Comparison of ENCODE assay signal across 20 mouse cellular contexts in genomic region chr6:47284794-47285193, GRCm38 (mm10).
A peak's percentile ranks its signal among the peaks of the same experiment; 100 is the strongest.
DNase-seq lines count a peak whose midpoint lies in the region; ATAC-seq and TF ChIP-seq lines count a peak whose summit lies in the region.
"Had no signal": no experiment of that assay in that cellular context is flagged by ENCODE, and none has a peak within 500 bp of the region (broad histone marks: within the 10 kb centered on the region; RNA-seq: fewer than 3 reads in every experiment).

No protein-coding gene starts in this region.

- no peaks in the 10 kb centered on the region for H3K36me3 ChIP-seq in intestine, postnatal 0 days (ENCODE audit: control insufficient read depth, insufficient read depth)
- no peaks in the 10 kb centered on the region for H3K36me3 ChIP-seq in intestine, embryonic 15.5 days
- no peaks in the 10 kb centered on the region for H3K36me3 ChIP-seq in midbrain, postnatal 0 days (ENCODE audit: insufficient read depth, low read length)
- H3K36me3 ChIP-seq in midbrain, embryonic 16.5 days (ENCODE audit: control insufficient read depth, insufficient read depth, low read length): no peaks in the 10 kb centered on the region
- H3K36me3 ChIP-seq: embryonic facial prominence, embryonic 15.5 days; limb, embryonic 12.5 days; neural tube, embryonic 15.5 days had no signal

- H3K4me1 ChIP-seq in intestine, postnatal 0 days (replicated peaks; ENCODE audit: control insufficient read depth, insufficient read depth, low read length): no peaks in the 10 kb centered on the region
- no peaks in the 10 kb centered on the region for H3K4me1 ChIP-seq in intestine, embryonic 15.5 days (replicated peaks)
- no peaks in the 10 kb centered on the region for H3K4me1 ChIP-seq in midbrain, postnatal 0 days (ENCODE audit: insufficient read depth, low read length)
- H3K4me1 ChIP-seq in midbrain, embryonic 16.5 days (ENCODE audit: control insufficient read depth, insufficient read depth, low read length): peaks cover 22% of the 10 kb centered on the region
- H3K4me1 ChIP-seq: embryonic facial prominence, embryonic 15.5 days had no signal

- no peaks in the 10 kb centered on the region for H3K9me3 ChIP-seq in intestine, postnatal 0 days (ENCODE audit: control insufficient read depth)
- H3K9me3 ChIP-seq in intestine, embryonic 15.5 days: no peaks in the 10 kb centered on the region
- H3K9me3 ChIP-seq in midbrain, postnatal 0 days (ENCODE audit: low read length): no peaks in the 10 kb centered on the region
- no peaks in the 10 kb centered on the region for H3K9me3 ChIP-seq in midbrain, embryonic 16.5 days (replicated peaks; ENCODE audit: control insufficient read depth, low read length, poor library complexity, severe bottlenecking)
- H3K9me3 ChIP-seq: embryonic facial prominence, embryonic 15.5 days; limb, embryonic 12.5 days; neural tube, embryonic 15.5 days had no signal

- CTCF ChIA-PET in Patski (lab: Charles Lee): no interaction called here

- 77% methylated on average over 2 of the region's 2 CpGs for WGBS in intestine, postnatal 0 days
- WGBS in intestine, embryonic 15.5 days: 76% methylated on average over 2 of the region's 2 CpGs
- WGBS in midbrain, postnatal 0 days: 49% methylated on average over 2 of the region's 2 CpGs
- 55% methylated on average over 2 of the region's 2 CpGs for WGBS in midbrain, embryonic 16.5 days

- peak; percentile 61 for TF ChIP-seq CTCF in intestine, postnatal 0 days (IDR thresholded peaks at IDR 0.05; ENCODE audit: low read depth)
- peak; percentile 62 for TF ChIP-seq CTCF in midbrain, postnatal 0 days (IDR thresholded peaks at IDR 0.05)
- peak; percentile 31 for TF ChIP-seq CTCF in Patski (IDR thresholded peaks at IDR 0.05)

- no peaks in the 10 kb centered on the region for H3K27me3 ChIP-seq in intestine, postnatal 0 days (replicated peaks; ENCODE audit: control insufficient read depth, insufficient read depth, low read length)
- H3K27me3 ChIP-seq in intestine, embryonic 15.5 days (replicated peaks): no peaks in the 10 kb centered on the region
- H3K27me3 ChIP-seq in midbrain, postnatal 0 days (ENCODE audit: insufficient read depth, low read length): no peaks in the 10 kb centered on the region
- no peaks in the 10 kb centered on the region for H3K27me3 ChIP-seq in midbrain, embryonic 16.5 days (ENCODE audit: control insufficient read depth, insufficient read depth, low read depth, low read length)
- peaks cover 19% of the 10 kb centered on the region for H3K27me3 ChIP-seq in Patski
- H3K27me3 ChIP-seq: embryonic facial prominence, embryonic 15.5 days; limb, embryonic 12.5 days; neural tube, embryonic 15.5 days had no signal

- H3K4me2 ChIP-seq in intestine, postnatal 0 days (replicated peaks; ENCODE audit: low read depth): no peak overlapping the region
- H3K4me2 ChIP-seq in intestine, embryonic 15.5 days (replicated peaks): no peak overlapping the region
- H3K4me2 ChIP-seq in midbrain, postnatal 0 days (ENCODE audit: low read depth, low read length, poor library complexity, severe bottlenecking): no peak overlapping the region
- H3K4me2 ChIP-seq in midbrain, embryonic 16.5 days (ENCODE audit: low read length): no peak overlapping the region
- H3K4me2 ChIP-seq: embryonic facial prominence, embryonic 15.5 days; hindbrain, embryonic 14.5 days; limb, embryonic 12.5 days; neural tube, embryonic 15.5 days had no signal

- H3K4me3 ChIP-seq in intestine, postnatal 0 days (ENCODE audit: low read depth, low read length): no peak overlapping the region
- H3K4me3 ChIP-seq in intestine, embryonic 15.5 days (replicated peaks): no peak overlapping the region
- H3K4me3 ChIP-seq in midbrain, postnatal 0 days (ENCODE audit: low read depth, low read length): no peak overlapping the region
- no peak overlapping the region for H3K4me3 ChIP-seq in midbrain, embryonic 16.5 days (ENCODE audit: low read depth, low read length)
- H3K4me3 ChIP-seq: embryonic facial prominence, embryonic 15.5 days; heart, adult 2 months; limb, embryonic 12.5 days; neural tube, embryonic 15.5 days had no signal

- ATAC-seq in intestine, postnatal 0 days: no peak
- no peak for ATAC-seq in intestine, embryonic 15.5 days
- ATAC-seq in midbrain, postnatal 0 days (ENCODE audit: low FRiP score): no peak
- ATAC-seq in midbrain, embryonic 16.5 days: no peak
- no peak for ATAC-seq in Patski
- no peak for ATAC-seq in erythroblast, adult 5-6 weeks (replicated peaks; ENCODE audit: low FRiP score, poor library complexity, severe bottlenecking)
- ATAC-seq: forebrain, embryonic 14.5 days had no signal

- no peak for DNase-seq in midbrain, postnatal 0 days (ENCODE audit: low spot score)
- no peak for DNase-seq in Patski (ENCODE audit: low read depth, low spot score)
- no peak for DNase-seq in right cerebral cortex, postnatal 25 days
- DNase-seq: adrenal gland, postnatal 10 days; cerebellum, adult 8-10 months; gastrocnemius, postnatal 10 days; heart, adult 2 months; heart, postnatal 10 days; kidney, adult 8-10 months; lung, adult 18-20 months; spleen, adult 18-20 months had no signal

- POLR2A ChIA-PET in Patski (lab: Charles Lee): interaction anchor here (0.5 kb wide), 1 partner anchor 10 kb away, joined by 4 read pairs; no protein-coding TSS in a partner anchor

- no peak overlapping the region for H3K9ac ChIP-seq in intestine, postnatal 0 days (ENCODE audit: low read depth, low read length)
- H3K9ac ChIP-seq in intestine, embryonic 15.5 days: no peak overlapping the region
- H3K9ac ChIP-seq in midbrain, postnatal 0 days (replicated peaks; ENCODE audit: low read length, poor library complexity, severe bottlenecking): no peak overlapping the region
- no peak overlapping the region for H3K9ac ChIP-seq in midbrain, embryonic 16.5 days (ENCODE audit: low read depth, low read length)
- H3K9ac ChIP-seq: embryonic facial prominence, embryonic 15.5 days; hindbrain, embryonic 14.5 days; limb, embryonic 12.5 days; neural tube, embryonic 15.5 days had no signal

- no peak overlapping the region for H3K27ac ChIP-seq in intestine, postnatal 0 days (ENCODE audit: low read depth, low read length)
- no peak overlapping the region for H3K27ac ChIP-seq in intestine, embryonic 15.5 days
- H3K27ac ChIP-seq in midbrain, postnatal 0 days (ENCODE audit: low read depth, low read length): no peak overlapping the region
- no peak overlapping the region for H3K27ac ChIP-seq in midbrain, embryonic 16.5 days (ENCODE audit: low read length)
- H3K27ac ChIP-seq: embryonic facial prominence, embryonic 15.5 days; heart, adult 2 months; hindbrain, embryonic 14.5 days; limb, embryonic 12.5 days; neural tube, embryonic 15.5 days had no signal

- in situ Hi-C loops in Patski (cut with MboI; ENCODE audit: low pct_unique_long_range_greater_than_20kb): no loop called here
